Mouse (Mus musculus): ENCODE measurements around the gene Gm20831. TPM values are rescaled to one million over a fixed set of nuclear protein-coding genes. Genes with fewer than 3 reads are reported as not detected.
"Not testable (repeated sequence)": the region's sequence is repeated elsewhere in the genome, so short reads cannot be mapped to it uniquely, and the experiment has no call there.

Gm20831 gene
- not detected in 2 replicates for polyA plus RNA-seq (2016; fragmentation: Nextera tagmentation; extraction: Ambion mirVana)

DNA sequence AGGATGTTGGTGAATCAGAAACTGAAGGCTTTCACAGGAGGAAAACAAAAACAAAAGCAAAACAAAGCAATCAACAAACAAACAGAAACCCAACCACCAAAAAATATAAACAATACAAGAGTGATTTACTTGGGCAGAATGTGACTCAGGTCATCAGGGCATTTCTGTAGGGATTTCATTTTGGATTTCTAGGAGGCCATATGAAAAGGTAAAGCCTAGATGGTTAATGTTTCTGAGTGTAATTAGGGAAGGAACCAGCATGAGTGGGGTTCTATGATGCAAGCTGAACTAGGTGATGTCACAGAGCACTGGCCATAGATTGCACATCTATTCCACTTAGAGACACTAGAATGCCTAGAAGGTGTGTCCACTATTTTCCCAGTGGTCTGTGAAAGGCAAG lies at the start of gene Gm20831, which contains the start of gene Gm20772:
TSS of gene Gm20831 (plus strand) at position 301 of the 400 bp plus-strand sequence.
TSS of gene Gm20772 (plus strand) at position 301 of the 400 bp plus-strand sequence.
- H3K27me3 ChIP-seq; H3K4me3 ChIP-seq; ATAC-seq (ENCODE audit: low FRiP score); H3K4me2 ChIP-seq (replicated peaks); H3K9ac ChIP-seq; H3K36me3 ChIP-seq; H3K9me3 ChIP-seq (replicated peaks); H3K27ac ChIP-seq; H3K4me1 ChIP-seq: not testable (repeated sequence)

DNA sequence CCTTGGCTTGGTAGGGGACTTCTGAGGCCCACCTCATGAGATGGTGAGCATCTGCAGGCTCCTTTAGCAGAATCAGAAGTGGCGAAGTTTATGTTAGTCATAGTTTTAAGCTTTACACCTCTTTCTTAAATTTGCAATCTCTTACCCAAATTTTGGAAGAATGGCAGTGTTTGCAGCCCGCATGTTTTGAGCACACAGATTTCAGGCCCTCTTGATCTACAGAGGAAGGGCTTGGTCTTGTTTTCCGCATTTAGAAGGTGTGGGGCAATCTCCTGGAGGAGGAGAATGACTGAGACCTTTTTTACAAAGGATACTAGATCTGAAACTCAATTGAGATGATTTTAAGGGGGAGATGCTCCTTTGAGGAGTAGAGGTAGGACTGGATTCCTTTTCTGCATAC lies 28.4 kb upstream of the Gm20831 start, which contains the start of gene Gm21904:
TSS of gene Gm21904 (minus strand) at position 101 of the 400 bp plus-strand sequence.
- H3K27me3 ChIP-seq; H3K4me3 ChIP-seq; H3K27ac ChIP-seq; H3K9ac ChIP-seq; H3K4me1 ChIP-seq; H3K36me3 ChIP-seq; ATAC-seq (ENCODE audit: low FRiP score); H3K4me2 ChIP-seq (replicated peaks); H3K9me3 ChIP-seq (replicated peaks): not testable (repeated sequence)
- WGBS, result no CpG with 5 or more reads among the region's 3 CpGs

- not testable (repeated sequence) for H3K4me3 ChIP-seq; H3K27me3 ChIP-seq; H3K4me2 ChIP-seq (replicated peaks); H3K4me1 ChIP-seq; ATAC-seq (ENCODE audit: low FRiP score); H3K9me3 ChIP-seq (replicated peaks); H3K27ac ChIP-seq; H3K9ac ChIP-seq; H3K36me3 ChIP-seq
- WGBS, result no CpG with 5 or more reads among the region's 1 CpGs
Measured at GRCm38 (mm10) chrY:17937230-17937629, 62.7 kb downstream of the Gm20831 start, which contains the start of gene Srsy. Srsy (minus strand) TSS chrY:17937330.

Other genes starting within 250 kb of the Gm20831 start
- gene Gm21904, start 28.5 kb upstream of the Gm20831 start, polyA plus RNA-seq (2016; fragmentation: Nextera tagmentation; extraction: Ambion mirVana), result not detected in 2 replicates
- gene Gm20772, start within 50 bp of the Gm20831 start, polyA plus RNA-seq (2016; fragmentation: Nextera tagmentation; extraction: Ambion mirVana), result not detected in 2 replicates
- gene Srsy, start 62.6 kb downstream of the Gm20831 start, polyA plus RNA-seq (2016; fragmentation: Nextera tagmentation; extraction: Ambion mirVana), result not detected in 2 replicates
- gene Gm21764, start 187.1 kb downstream of the Gm20831 start, polyA plus RNA-seq (2016; fragmentation: Nextera tagmentation; extraction: Ambion mirVana), result not detected in 2 replicates
- not detected in 2 replicates for gene Ssty1, start 214.4 kb downstream of the Gm20831 start, polyA plus RNA-seq (2016; fragmentation: Nextera tagmentation; extraction: Ambion mirVana)

All from hindbrain, embryonic 12.5 days (tissue).